Mouse (Mus musculus): ENCODE results near the gene Tspan18.

GRCm38 (mm10) chr2:93377157-93377556 is 42.9 kb upstream of the Tspan18 start:
- TF ChIP-seq GATA1 (IDR thresholded peaks at IDR 0.05; ENCODE audit: borderline replicate concordance, low read length) = no peak
- no peak for TF ChIP-seq FLI1 (IDR thresholded peaks at IDR 0.05; ENCODE audit: low read length)
